Mouse (Mus musculus): ENCODE measurements around the gene Miga2. TPM values are rescaled to one million over a fixed set of nuclear protein-coding genes. Genes with fewer than 3 reads are reported as not detected.

Miga2 gene
- total RNA-seq (2015): 4.2 and 5.0 TPM in 2 replicates
- 11.7 and 12.3 TPM in 2 replicates for total RNA-seq (2017)

DNA sequence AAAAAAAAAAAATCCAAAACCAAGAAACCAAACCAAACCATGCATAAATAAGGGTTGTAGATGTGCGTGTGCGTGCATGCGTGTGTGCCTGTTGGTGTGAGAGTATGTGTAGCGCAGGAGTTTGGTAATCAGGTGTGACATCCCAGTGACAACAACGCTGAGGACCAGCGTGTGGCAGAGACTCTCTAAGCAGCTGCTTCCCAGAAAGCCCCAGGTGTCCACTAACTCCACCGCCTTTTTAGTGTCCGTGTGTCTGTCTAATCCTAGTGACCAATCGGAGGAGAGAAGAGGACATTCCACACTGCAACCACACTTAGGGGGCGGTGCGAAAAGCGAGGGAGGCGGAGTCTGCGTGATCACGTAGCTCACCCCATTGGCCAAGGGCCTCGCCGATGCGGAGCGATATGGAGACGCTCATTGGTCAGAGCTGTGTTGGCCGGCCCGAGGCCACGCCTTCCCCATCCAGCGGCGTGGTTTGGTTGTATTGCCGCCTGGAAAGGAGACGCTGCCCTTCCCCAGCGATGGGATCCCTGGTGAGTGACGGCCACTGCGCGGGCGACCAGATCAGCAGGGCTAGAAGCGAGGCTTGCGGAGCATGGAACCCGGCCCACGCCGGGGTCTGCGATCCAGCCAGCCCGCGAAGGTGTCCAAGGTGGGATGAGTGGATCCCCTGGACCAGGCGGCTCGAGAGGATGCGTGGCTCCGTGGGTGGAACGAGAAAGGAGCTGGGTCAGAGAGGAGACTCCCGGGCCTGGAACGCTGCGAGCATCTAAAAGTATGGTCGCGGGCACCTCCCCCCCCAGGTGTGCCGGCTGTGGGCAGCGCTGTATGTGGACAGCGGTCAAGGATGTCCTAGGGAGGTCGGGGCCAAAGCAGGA, at the start of gene Miga2:
TSS of gene Miga2 (plus strand) at position 461 of the 878 bp plus-strand sequence.
- ATAC-seq (replicated peaks; ENCODE audit: poor library complexity): peak; percentile 96

DNA sequence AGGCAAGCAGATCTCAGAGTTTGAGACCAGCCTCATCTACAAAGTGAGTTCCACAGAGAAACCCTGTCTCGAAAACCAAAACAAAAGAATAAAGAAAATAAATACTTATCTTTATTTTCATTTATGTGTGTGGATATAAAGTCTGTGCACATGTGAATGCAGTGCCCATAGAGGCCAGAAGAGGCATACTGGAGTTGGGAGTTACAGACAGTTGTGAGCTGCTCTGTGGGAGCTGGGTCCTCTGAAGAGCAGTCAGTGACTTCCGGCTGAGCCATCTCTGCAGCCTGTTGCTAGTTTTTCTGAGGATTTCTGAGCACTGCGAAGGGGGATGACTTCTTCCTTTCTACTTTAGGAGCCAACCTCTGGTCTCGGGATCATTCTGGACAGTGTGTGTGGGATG, 47.9 kb upstream of the Miga2 start:
- peak; percentile 65 for ATAC-seq (replicated peaks; ENCODE audit: poor library complexity)

DNA sequence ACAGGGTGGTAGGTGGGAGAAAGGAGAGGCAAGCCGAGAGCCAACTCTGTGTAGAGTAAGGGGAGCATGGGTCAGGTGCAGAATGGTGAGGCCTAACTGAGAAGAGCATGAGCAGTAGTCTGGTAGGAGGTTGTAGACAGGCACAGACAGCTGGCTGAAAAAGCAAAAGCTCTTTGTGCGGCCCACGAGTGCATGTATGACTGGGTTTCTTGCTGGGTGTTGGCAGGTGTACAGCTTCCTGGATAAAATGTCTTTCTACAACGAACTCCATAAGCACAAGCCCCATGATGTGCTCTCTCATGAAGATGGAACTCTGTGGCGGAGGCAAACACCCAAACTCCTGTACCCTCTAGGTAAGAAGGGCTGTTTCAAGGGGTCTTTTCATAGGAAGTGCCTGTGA, 47.1 kb upstream of the Miga2 start:
- ATAC-seq (replicated peaks; ENCODE audit: poor library complexity): no peak

DNA sequence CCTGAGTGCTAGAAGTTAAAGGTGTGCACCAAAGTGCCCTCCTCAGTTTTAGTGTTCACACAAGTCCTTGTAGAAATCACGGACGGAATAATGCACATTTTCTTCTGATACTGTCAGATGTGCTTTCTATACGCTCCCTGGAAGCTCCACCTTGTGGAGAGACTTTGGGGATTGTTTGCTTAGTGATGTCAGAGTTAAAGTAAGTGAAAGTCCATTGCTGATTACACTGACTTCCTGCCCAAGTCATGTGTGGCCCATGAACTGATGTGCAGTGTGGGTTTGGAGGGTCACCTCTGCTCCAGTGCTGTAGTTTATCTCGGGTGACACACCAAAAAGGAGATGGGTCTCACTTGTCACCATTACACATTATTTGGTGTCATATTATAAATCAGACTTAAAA, 44.8 kb upstream of the Miga2 start:
- no peak for ATAC-seq (replicated peaks; ENCODE audit: poor library complexity)

DNA sequence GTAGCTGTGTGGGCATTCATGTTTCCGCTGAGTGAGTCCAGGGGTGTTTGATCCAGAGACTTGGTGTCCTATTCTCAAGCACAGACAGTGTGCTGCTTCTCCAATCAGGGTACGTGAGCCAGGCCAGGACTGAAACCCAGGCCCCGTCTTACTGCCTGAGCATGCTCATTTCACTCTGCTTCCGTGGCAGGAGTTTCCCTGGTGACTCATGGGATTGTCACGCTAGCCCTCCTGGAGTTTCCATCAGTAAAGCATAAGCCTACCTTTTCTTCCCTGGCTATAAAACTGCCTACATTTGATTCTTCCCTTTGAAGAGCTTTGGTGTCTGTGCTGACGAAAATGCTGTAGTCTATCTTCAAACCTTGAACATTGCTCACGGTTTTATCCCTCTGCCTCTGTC, 40.9 kb upstream of the Miga2 start:
- ATAC-seq (replicated peaks; ENCODE audit: poor library complexity): no peak

DNA sequence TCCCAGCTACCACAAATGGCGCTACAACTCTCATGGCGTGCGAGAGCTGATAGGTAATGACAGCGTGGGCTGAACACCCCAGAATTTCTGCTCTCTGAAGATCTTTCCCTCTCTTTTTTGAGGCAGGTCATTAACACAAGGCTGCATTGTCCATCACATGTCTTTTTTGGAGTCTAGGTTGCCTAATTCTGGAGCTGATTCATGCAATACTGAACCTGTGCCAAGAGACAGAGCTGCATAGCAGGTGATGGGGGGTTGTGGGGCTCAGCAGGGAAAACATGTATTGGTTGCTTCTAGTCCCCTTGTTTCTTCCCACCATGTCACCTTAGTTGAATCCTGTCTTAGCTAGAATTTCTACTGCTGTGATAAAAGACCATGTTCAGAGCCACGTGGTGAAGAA, 38.7 kb upstream of the Miga2 start:
- ATAC-seq (replicated peaks; ENCODE audit: poor library complexity): no peak

DNA sequence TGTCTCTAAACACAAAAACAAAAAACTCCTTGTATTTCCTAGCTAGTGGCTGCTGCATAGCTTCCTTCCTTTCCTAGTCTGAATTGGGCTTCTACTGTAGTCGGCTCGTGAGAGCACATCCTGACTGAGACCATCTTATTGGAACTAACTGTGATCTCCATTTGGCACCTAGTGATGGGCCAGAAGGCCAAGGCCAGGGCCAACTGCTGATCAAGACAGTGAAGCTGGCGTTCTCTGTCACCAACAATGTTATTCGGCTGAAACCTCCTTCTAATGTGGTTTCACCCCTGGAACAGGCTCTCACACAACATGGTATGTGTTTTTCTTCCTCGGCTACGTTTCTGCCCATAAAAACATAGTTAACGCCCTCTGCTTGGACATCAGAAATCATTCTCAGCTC, 36.8 kb upstream of the Miga2 start:
- ATAC-seq (replicated peaks; ENCODE audit: poor library complexity): no peak

DNA sequence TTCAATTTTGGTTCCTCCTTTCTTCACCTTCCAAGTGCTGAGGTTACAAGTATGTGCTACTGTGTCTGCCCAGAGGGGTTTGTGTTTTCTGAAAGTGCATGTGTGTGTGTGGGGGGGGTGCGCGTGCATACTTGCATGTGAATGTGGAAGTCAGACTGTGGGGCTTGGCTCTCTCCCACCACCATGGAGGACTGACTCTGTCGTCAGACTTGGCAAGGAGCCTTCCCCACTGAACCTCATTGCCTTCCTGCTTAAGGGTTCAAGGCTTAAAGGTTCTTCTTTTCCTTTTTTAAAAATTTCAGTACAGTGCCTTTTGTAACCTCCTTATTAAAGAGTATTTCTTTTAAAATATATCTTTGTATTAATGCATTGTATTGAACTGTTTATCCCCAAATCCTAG, 35.2 kb upstream of the Miga2 start:
- no peak for ATAC-seq (replicated peaks; ENCODE audit: poor library complexity)

DNA sequence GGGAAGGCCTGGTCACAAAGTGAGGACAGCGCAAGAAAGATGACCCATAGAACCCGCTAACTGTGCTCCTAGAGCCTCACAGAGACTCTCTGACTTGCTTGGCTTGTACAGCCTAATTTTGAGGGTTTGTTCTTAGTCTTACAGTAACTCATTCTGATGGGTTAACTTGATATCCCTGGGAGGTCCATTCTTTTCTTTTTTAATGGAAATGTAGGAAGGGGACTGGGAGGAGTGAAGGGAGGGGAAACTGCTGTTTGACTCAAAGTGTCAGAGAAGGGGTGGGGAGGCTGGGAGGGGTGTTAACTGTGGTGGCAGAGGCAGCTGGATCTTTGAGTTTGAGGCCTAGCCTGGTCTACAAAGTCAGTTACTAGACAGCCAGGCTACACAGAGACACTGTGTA, 28.7 kb upstream of the Miga2 start:
- ATAC-seq (replicated peaks; ENCODE audit: poor library complexity): no peak

DNA sequence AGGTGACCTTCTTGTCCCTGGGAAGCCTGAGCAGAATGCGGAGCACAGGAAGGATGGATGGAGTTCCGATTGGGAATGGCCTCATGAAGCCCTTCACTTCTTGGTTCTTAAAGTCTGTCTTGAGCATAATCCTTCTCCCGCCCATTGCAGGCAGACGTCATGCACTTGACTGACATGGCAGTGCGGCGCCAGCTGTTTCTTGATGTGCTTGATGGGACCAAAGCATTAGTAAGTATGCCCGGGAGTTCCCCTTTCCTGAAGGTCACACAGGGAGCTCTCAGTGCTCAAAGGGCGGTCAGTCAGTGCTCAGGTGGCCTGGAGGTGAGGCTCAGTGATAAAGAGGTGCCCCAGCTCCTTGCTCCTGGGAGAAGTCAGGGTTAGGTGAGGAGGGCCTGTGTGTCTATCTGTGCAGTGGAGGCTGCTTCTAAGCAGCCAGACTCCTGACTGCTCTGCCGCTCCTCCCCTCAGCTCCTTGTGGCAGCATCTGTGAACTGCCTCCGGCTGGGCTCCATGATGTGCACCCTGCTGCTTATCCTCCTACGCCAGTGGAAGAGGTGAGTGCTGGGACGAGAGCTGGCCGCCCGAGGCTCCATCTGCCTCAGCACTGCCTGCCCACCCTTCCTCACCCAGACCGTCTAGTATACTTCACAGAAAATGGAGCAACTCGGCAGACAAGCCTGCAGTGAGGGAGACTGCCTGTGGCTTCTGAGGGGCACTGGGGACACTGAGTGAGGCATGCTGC, 27.7 kb upstream of the Miga2 start:
- no peak for ATAC-seq (replicated peaks; ENCODE audit: poor library complexity)

DNA sequence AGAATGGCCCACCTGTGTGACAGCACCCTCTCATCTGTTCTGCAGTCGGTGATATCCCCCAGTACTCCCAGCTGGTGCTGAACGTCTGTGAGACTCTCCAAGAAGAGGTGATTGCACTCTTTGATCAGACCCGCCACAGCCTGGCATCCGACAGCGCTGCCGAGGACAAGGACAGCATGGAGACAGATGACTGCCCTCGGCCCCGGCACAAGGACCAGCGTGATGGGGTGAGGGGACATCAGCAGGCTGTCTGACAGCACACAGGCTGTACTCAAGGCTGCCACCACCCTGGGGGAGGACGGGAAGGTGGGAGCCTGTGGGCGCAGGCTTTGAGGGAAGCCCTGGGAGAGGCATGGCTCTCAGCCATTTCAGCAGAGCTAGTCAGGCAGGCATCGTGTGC, 26.9 kb upstream of the Miga2 start:
- ATAC-seq (replicated peaks; ENCODE audit: poor library complexity): no peak

DNA sequence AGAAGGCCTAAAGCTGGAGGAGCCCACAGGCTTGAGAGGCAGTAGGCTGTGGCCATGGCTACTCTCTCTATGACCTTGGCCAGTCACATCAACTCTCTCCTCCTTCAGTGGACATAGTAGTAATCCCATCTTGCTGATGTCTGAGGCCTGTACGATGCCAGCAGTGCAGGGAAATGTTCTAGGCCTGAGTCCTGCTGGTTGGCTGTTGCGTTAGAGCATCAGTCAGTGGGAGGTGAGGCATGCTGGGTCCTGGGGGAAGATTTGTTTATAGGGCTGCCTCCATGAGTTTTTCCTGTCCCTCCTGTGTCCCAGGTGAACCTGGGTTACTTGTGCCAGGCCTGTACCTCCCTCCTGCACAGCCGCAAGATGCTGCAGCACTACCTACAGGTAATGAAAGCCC, 22.0 kb upstream of the Miga2 start:
- ATAC-seq (replicated peaks; ENCODE audit: poor library complexity): no peak

DNA sequence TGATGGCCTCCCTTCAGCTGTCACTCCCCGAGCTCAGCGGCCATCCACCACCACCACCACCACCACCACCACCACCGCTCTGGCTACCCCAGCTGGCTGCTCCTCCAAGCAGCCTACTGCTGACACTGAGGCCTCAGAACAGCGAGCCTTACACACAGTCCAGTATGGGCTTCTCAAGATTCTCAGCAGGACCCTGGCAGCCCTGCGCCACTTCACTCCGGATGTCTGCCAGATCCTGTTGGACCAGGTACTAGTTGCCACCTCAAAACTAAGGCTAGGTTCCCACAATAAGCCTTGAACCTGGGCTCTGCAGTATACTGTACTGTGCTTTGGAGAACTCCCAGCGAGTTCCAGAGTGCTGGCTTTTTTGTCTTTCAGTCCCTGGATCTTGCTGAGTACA, 21.5 kb upstream of the Miga2 start:
- ATAC-seq (replicated peaks; ENCODE audit: poor library complexity): no peak

DNA sequence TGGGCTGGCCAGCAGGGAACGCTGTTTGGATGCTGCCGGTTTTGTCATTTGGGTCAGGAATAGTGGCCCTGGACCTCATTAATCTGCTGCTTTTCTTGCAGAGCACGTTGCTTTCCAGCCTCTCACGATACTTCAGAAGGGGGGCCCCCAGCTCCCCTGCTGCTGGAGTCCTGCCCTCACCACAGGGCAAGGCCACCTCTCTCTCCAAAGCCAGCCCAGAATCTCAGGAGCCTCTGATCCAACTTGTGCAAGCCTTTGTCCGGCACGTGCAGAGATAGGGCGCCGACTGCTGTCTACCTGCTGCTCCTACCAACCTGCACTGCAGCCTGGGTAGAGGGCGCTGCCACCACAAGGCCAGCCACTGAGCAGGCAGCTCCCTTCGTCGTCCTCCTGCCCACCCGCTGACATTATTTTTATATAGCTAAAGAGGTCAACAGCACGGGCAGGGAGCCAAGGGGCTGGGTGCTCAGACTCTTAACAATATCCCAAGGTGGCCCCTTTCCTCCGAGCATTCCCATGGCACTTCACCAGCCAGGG, 20.4 kb upstream of the Miga2 start:
- ATAC-seq (replicated peaks; ENCODE audit: poor library complexity): no peak

DNA sequence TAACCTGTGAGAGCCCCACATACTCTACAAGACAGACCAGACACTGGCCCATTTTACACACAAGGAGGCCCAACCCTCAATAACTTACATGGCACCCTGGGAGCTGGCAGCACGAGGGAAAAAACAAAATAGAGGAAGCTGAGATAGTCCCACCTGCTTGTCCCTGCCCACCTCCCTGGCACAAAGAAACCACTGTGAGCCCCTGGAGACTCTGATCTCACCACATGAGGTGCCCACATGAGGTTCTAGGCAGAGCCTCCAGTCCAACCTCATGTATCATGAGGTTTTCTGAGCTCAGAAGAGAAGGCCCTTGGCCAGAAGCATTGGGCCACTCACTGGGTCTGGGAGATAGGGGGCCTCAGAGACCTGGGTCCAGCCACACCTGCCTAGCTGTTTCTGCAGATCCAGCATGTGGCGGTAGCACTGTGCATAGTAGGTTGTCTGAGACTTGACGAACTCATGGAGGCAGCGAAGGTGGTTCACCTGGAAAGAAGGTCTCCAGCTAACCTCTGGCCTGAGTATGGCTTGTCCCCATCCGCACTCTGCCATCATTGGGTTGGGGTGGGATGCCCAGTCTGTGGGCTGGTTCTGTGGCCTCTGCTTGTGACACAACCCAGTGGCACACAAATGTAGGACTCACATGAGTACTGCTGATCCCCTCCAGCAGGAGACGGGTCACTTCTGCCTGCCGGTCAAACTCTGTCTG, 17.9 kb upstream of the Miga2 start:
- no peak for ATAC-seq (replicated peaks; ENCODE audit: poor library complexity)

DNA sequence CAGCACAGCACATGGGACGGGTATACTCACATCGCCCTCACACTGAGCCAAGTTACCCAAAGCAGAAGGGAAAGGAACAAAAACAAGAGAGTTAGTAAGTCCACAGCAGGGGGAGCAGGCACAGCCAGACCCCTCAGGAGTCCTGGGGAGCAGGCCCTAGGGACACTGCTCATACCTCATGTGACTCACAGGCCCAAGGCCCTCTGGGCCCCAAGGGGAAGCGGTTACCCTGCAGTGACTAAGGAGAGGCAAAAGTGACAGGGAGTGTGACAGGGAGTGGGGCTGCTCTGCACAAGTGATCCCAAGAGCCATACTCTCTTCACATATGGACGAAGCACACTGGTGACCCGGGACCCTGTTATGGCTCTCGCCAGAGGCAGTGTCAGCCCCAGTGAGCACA, 14.8 kb upstream of the Miga2 start:
- no peak for ATAC-seq (replicated peaks; ENCODE audit: poor library complexity)

DNA sequence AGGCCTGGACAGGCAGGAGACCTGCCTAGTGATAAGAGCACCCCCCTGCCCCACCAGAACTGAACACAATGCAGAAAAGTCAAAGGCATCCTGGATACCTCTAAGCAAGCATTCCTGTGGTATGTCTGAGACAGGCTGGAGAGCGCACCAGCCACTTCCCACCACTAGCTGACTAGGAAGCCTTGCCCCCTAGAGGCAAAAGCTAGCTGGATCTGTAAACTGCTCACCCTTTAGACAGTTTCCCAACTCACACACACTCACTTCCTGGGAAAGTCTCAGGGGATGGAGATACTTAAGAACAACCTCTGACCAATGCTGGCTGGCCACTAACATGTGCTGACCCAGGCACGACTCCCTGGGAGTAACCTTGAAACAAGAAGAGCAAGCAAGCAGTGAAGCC, 12.9 kb upstream of the Miga2 start:
- peak; percentile 60 for ATAC-seq (replicated peaks; ENCODE audit: poor library complexity)

DNA sequence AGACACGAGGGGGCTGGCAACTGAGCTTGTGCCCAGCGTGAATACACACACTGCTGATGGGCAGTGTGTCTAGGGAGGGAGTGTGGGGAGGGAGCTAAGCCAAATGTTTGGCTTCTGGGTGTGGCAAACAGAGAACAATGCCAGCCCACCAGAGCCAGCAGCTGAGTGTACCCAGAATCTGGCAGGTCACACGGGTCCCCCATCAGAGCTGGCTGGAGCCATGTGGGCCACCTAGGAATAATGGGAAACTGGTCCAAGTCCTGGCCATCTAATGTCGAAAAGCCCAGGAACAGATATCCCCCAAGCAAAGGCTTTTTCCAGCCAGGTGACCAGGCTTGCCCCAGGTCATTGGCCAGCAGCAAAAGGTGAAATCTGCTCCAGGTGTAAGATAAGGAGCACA, 8.2 kb upstream of the Miga2 start:
- ATAC-seq (replicated peaks; ENCODE audit: poor library complexity): no peak

DNA sequence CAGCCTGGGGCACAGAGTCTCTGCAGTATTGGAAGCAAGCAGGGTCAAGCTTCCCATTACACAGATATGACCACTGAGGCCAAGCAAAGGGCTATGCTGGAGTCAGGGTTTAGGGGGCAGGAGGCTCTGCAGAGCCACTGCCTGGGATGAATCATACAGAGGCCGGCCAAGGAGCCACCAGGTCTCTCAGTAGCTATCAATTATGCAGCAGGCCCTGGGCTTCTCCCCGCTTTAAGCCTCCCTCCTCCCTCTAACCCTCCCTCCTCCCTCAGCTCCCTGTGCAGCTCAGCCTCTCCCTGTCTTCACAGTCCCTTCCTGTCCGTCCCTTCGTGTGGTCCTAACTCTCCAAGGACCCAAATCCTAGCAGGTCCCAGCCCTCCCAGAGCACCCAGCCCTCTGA, 7.8 kb upstream of the Miga2 start:
- no peak for ATAC-seq (replicated peaks; ENCODE audit: poor library complexity)

DNA sequence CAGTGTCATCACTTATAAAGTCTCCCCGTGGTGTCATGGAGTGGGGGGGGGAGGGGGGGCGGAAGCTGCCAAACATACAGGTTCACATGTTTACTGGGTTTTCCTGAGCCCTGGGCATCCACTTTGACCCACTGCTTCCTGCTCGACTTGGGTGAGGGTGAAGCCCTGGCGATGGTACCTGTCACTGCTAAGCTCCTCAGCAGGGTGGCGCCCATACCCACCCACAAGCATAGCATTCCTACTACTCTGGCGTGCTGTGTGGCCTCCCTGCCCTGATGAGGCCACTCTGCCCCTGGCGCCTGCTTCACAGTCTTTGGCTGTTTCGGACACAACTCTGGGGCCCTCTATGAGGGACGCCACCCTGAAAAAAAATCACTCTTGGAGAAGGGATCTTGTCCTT, 7.1 kb upstream of the Miga2 start:
- ATAC-seq (replicated peaks; ENCODE audit: poor library complexity): no peak
